Mouse (Mus musculus): ENCODE data around the gene Exoc3l. TPM values are rescaled to one million over a fixed set of nuclear protein-coding genes. Genes with fewer than 3 reads are reported as not detected.
"Not testable (repeated sequence)": the region's sequence is repeated elsewhere in the genome, so short reads cannot be mapped to it uniquely, and the experiment has no call there.

The Exoc3l gene
- total RNA-seq, 2 experiments from 2014 or later = 2.5 TPM; not detected in 1

DNA sequence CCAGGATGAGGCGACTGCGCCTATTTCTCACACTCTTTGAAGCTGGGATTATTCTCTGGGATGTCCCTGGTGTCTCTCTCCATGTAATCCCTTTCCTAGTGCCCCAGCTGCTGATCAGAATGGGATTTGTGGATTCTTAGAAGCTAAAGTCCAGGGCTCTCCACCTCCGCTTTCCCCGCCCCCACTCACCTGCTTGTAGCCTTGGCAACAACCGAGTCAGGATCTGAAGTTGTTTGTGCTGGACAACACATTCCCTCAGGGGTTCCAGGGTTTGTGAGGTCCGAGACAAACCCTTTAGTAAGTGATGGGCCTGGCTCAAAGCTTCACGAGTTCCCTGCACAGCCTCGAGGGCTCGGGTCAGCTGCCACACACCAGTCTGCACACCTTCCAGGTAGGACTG is 1.1 kb downstream of the Exoc3l start:
- no peak for ATAC-seq (replicated peaks; ENCODE audit: poor library complexity, severe bottlenecking)

DNA sequence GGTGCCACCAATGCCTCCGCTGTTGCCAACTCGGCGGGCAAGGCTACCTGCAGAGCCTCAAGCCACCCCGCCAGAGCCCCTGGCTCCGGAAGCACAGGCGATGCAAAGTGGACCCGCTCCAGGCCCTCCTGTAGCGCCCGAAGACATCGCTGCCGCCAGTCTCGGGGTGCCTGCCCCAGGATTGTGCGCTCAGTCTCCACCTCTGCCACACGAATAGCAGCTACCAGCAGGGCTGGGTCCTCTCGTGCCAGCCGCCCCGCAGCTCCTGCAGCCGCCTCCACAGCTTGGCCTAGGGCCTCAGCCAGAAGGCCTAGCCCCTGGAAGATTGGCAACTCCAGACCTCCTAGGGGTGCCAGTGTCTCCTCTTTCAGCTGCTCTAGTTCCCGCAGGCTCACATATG is 2.5 kb downstream of the Exoc3l start:
- ATAC-seq (replicated peaks; ENCODE audit: poor library complexity, severe bottlenecking) = no peak

- no peak for ATAC-seq (replicated peaks; ENCODE audit: poor library complexity, severe bottlenecking)
Observed at GRCm38 (mm10) chr8:105292471-105292870, 3.4 kb downstream of the Exoc3l start.

DNA sequence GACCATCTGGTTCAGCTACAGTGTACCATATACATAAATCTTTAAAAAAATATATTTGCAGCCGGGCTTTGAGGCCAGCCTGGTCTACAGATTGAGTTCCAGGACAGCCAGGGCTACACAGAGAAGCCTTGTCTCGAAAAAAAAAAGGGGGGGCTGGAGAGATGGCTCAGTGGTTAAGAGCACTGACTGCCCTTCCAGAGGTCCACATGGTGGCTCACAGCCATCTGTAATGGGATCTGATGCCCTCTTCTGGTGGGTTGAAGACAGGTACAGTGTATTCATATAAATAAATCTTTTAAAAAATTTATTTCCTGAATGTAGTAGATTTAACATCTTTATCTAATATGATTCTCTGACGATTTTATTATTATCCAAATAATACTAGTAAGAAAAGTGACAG is 4.1 kb downstream of the Exoc3l start:
- ATAC-seq (replicated peaks; ENCODE audit: poor library complexity, severe bottlenecking) = not testable (repeated sequence)

DNA sequence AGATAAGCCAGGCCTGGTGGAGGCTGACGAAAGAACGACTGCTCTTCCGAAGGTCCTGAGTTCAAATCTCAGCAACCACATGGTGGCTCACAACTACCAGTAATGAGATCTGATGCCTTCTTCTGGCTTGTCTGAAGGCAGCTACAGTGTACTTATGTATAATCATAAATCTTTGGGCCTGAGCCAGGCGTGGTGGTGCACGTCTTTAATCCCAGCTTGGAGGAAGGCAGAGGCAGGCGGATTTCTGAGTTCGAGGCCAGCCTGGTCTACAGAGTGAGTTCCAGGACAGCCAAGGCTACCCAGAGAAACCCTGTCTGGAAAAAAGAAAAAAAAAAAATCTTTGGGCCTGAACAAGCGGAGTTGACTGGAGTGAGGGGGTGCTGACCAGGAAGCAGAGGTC is 4.5 kb downstream of the Exoc3l start:
- ATAC-seq (replicated peaks; ENCODE audit: poor library complexity, severe bottlenecking) = not testable (repeated sequence)

GRCm38 (mm10) chr8:105290554-105291314 is 5.2 kb downstream of the Exoc3l start:
- ATAC-seq (replicated peaks; ENCODE audit: poor library complexity, severe bottlenecking) = peak; percentile 51

GRCm38 (mm10) chr8:105289805-105290460 is 6.0 kb downstream of the Exoc3l start, which contains the start of gene 4931428F04Rik:
Gene 4931428F04Rik (minus strand): TSS chr8:105289864.
- ATAC-seq (replicated peaks; ENCODE audit: poor library complexity, severe bottlenecking) = peak; percentile 18

DNA sequence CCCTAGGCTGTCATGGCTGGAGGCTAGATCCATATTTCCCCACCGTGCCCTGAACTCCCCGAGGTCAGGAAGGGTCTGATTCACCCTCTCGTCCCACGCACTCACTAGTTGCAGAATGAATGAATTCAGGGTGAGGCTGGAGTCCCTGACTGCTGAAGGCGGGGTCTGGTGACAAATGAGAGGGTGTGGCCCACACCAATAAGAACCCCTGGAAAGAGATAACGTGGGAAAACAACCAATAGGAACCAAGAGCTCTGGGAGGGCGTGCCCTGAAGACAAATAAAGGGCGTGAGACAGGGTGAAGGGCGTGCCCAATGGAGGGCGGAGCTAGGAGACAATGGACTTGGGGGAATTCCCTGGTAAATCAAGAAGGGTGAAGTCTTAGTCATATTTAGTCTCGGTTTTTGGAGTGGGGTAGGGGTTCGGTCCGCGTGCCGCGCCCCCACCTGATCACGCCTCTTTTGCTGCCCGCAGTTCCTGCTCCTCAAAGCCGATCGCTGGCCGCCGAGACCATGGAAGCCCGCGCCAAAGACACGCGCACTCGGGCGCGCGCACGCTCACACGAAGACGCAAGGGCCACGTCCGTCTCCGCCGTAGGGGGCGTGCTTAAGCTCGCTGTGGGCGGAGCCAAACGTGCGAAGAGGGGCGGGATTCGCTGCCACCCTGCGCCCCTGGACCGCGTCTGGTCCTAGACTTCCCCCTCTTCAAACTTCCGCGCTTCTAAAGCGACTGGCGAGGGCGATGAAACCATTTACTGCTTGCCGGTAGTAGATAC is 6.8 kb downstream of the Exoc3l start:
- ATAC-seq (replicated peaks; ENCODE audit: poor library complexity, severe bottlenecking) = peak; percentile 78

- no peak for ATAC-seq (replicated peaks; ENCODE audit: poor library complexity, severe bottlenecking)
Observed at GRCm38 (mm10) chr8:105288231-105288630, 7.7 kb downstream of the Exoc3l start.

- ATAC-seq (replicated peaks; ENCODE audit: poor library complexity, severe bottlenecking) = no peak
Observed at GRCm38 (mm10) chr8:105286907-105287306, 9.0 kb downstream of the Exoc3l start.

GRCm38 (mm10) chr8:105285514-105285913 is 10.4 kb downstream of the Exoc3l start:
- ATAC-seq (replicated peaks; ENCODE audit: poor library complexity, severe bottlenecking) = no peak

GRCm38 (mm10) chr8:105283074-105283473 is 12.8 kb downstream of the Exoc3l start:
- ATAC-seq (replicated peaks; ENCODE audit: poor library complexity, severe bottlenecking) = peak; percentile 71

DNA sequence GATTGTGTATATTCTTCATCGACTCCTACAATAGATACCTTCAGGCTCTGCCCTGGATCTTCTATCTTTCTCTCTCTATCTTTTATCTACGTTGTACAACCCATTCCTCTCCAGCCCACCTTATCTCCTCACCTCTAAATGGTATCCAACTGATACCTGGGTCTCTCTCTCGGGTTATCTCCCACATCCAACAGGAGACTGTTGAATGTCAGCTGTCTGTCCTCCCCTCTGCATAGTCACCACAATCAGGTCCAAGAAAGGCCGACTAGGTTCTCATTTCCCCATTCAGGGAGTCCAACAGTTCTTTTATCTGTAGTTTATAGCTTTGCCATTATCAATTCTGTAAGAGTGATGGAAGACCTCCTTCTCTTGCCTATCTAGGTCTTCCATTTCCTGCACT is 13.7 kb downstream of the Exoc3l start:
- ATAC-seq (replicated peaks; ENCODE audit: poor library complexity, severe bottlenecking) = no peak

- no peak for ATAC-seq (replicated peaks; ENCODE audit: poor library complexity, severe bottlenecking)
Observed at GRCm38 (mm10) chr8:105281821-105282220, 14.1 kb downstream of the Exoc3l start.

- ATAC-seq (replicated peaks; ENCODE audit: poor library complexity, severe bottlenecking) = no peak
Observed at GRCm38 (mm10) chr8:105280567-105280966, 15.3 kb downstream of the Exoc3l start.

GRCm38 (mm10) chr8:105278911-105279334 is 17.0 kb downstream of the Exoc3l start:
- peak; percentile 61 for ATAC-seq (replicated peaks; ENCODE audit: poor library complexity, severe bottlenecking)

GRCm38 (mm10) chr8:105276292-105277120 is 19.4 kb downstream of the Exoc3l start:
- ATAC-seq (replicated peaks; ENCODE audit: poor library complexity, severe bottlenecking) = peak; percentile 60

DNA sequence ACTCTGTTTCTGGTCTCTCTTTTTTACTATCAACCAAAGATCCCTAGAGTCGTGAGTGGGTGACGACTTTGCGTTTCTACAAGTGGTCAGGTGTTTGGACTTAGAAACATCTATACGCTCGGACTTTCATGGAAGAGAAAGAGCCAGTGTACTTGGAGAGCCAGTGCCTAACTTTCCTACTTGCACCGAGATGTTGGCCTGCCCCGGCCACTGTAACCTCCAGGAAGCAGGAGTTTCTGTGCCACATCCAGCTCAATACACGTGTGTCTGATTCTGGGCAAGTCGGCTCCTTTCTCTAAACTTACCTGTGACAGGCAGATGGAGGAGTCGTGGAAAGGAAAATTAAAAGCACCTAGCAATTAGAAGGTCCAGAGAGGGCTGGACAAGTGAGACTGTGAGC is 20.1 kb downstream of the Exoc3l start, which contains the start of gene Nol3:
Nol3 (plus strand) TSS at position 301 of the 400 bp plus-strand sequence.
- no peak for ATAC-seq (replicated peaks; ENCODE audit: poor library complexity, severe bottlenecking)

GRCm38 (mm10) chr8:105275387-105275786 is 20.5 kb downstream of the Exoc3l start:
- ATAC-seq (replicated peaks; ENCODE audit: poor library complexity, severe bottlenecking) = no peak

DNA sequence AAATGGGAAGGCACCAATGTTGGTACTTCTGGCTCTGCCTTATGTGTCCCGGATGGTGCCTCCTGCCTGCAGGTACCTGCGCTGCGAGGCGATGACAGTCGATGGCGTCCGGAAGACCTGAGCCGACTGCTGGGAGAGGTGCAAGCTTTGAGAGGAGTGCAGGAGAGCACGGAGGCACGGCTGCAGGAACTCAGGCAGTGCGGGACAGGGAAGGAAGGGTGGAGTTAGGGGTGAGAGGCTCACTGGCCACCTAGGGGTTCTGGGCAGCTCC is 25.1 kb downstream of the Exoc3l start:
- no peak for ATAC-seq (replicated peaks; ENCODE audit: poor library complexity, severe bottlenecking)

Measured in granulocyte monocyte progenitor cell, adult 5-6 weeks (primary cell).